Mouse (Mus musculus) E14TG2a.4 (cell line): Measurements from ENCODE around the gene Krtap16-1.

Experiments used
- H3K27me3 ChIP-seq: 2 replicates; pipeline ENCODE4 v1.6.1; 2014; ENCODE audit warnings: low read length, control low read depth; ENCODE audit not compliant: insufficient read depth
- H3K36me3 ChIP-seq: 2 replicates; pipeline ENCODE4 v1.6.1; 2014; ENCODE audit warnings: low read length, control low read depth; ENCODE audit not compliant: insufficient read depth
- H3K4me1 ChIP-seq: replicated peaks from 2 replicates; pipeline ENCODE4 v1.6.1; 2014; ENCODE audit warnings: low read depth, low read length, control low read depth
- H3K4me3 ChIP-seq: replicated peaks from 2 replicates; pipeline ENCODE4 v1.5.1; 2014; ENCODE audit warnings: mild to moderate bottlenecking, low read length
- H3K9me3 ChIP-seq: 2 replicates; pipeline ENCODE4 v1.6.1; 2014; ENCODE audit warnings: low read length, control low read depth
- CTCF ChIP-seq: conservative IDR thresholded peaks from 2 replicates; pipeline ENCODE4 v1.5.1; 2014; ENCODE audit warnings: low read length
- NANOG ChIP-seq: IDR thresholded peaks from 2 replicates; pipeline ENCODE4 v1.6.1; 2014; ENCODE audit warnings: borderline replicate concordance, low read length, mixed read lengths
- POU5F1 ChIP-seq: IDR thresholded peaks from 2 replicates; pipeline ENCODE4 v1.6.1; 2014; ENCODE audit warnings: low read length, borderline replicate concordance

The Krtap16-1 gene

DNA sequence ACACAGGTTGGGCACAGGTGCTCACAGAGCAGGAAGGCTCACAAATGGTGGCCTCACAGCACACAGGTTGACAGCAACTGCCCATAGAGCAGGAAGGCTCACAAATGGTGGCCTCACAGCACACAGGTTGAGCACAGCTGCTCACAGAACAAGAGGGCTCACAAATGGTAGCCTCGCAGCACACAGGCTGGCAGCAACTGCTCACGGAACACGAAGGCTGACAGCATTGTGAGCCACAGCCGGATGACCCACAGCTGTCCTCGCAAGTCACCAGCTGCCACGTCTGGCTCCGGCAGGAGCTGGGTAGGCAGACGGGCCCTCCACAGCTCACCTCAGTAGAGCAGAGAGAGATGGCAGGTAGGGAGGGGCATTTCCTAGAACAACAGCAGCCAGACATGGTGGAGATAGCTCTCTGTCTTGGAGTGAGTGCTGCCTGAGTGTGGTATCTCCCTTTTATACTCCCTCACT is at the start of gene Krtap16-1:
Gene Krtap16-1 (minus strand): TSS at position 418 of the 468 bp plus-strand sequence.
- H3K4me1 ChIP-seq = 0 out of 2 replicates have a peak, but pooled peaks cover 4% of the 10 kb centered on the region
- peaks cover 15% of the 10 kb centered on the region for H3K9me3 ChIP-seq
- peaks cover 34% of the 10 kb centered on the region for H3K27me3 ChIP-seq
- no peak for TF ChIP-seq CTCF
- no peak for TF ChIP-seq NANOG
- no peak for TF ChIP-seq POU5F1
- peak within 1 kb of the TSS; percentile 46; the same call in 1 of the 2 replicates for H3K4me3 ChIP-seq
- no peaks in the 10 kb centered on the region for H3K36me3 ChIP-seq

DNA sequence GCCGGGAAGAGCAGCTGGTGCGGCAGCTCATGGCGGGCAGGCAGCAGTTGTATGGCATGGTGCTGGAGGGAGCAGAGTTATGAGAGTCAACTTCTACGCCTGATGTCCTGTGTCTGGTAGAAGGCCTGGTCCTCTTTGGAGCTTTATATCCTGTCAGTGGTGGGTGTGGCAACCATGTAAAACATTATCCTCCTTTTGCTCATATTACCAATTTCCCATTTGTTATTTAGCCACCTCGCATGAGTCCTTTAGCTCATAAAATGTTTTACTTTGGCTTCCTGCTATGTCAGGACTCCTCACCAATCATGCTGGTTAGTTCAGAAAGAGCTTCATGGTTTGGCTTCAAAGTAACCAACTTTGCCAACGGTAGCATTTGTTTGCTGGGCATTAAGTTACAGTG is 43.4 kb upstream of the Krtap16-1 start, which contains the start of gene Krt33b:
Gene Krt33b (minus strand): TSS at position 101 of the 400 bp plus-strand sequence.
- H3K4me1 ChIP-seq = no peaks in the 10 kb centered on the region
- no peaks in the 10 kb centered on the region for H3K27me3 ChIP-seq
- TF ChIP-seq NANOG = no peak
- no peak for TF ChIP-seq CTCF
- TF ChIP-seq POU5F1 = no peak

GRCm38 (mm10) chr11:100021438-100021837 is 35.0 kb upstream of the Krtap16-1 start:
- TF ChIP-seq NANOG (no peak), CTCF (no peak), POU5F1 (no peak)
- Histone ChIP-seq H3K36me3 (no peaks in the 10 kb centered on the region), H3K4me3 (no peak overlapping the region), H3K27me3 (no peaks in the 10 kb centered on the region), H3K4me1 (no peaks in the 10 kb centered on the region), H3K9me3 (peaks cover 21% of the 10 kb centered on the region)

More for the DNA sequence above, 43.4 kb upstream of the Krtap16-1 start, which contains the start of gene Krt33b:
- H3K36me3 ChIP-seq = no peaks in the 10 kb centered on the region
- H3K4me3 ChIP-seq = no peak within 1 kb of the TSS; the same call in 1 of the 2 replicates
- H3K9me3 ChIP-seq = no peaks in the 10 kb centered on the region

- no peaks in the 10 kb centered on the region for H3K4me1 ChIP-seq
- H3K9me3 ChIP-seq = peaks cover 21% of the 10 kb centered on the region
- no peak for TF ChIP-seq NANOG
- TF ChIP-seq CTCF = no peak
- no peak for TF ChIP-seq POU5F1
- no peaks in the 10 kb centered on the region for H3K27me3 ChIP-seq
- H3K36me3 ChIP-seq = no peaks in the 10 kb centered on the region
- no peak overlapping the region for H3K4me3 ChIP-seq
These were observed 33.1 kb upstream of the Krtap16-1 start for GRCm38 (mm10) chr11:100019466-100019865.

GRCm38 (mm10) chr11:100016112-100016511 is 29.7 kb upstream of the Krtap16-1 start, which contains the start of gene Krt33a:
Gene Krt33a, minus strand, starts transcription at chr11:100016212.
- H3K36me3 ChIP-seq = no peaks in the 10 kb centered on the region
- H3K27me3 ChIP-seq = peaks cover 5% of the 10 kb centered on the region; the same call in 1 of the 2 replicates
- H3K4me3 ChIP-seq = no peak within 1 kb of the TSS
- no peak for TF ChIP-seq NANOG
- no peak for TF ChIP-seq POU5F1
- no peak for TF ChIP-seq CTCF
- peaks cover 7% of the 10 kb centered on the region for H3K9me3 ChIP-seq
- no peaks in the 10 kb centered on the region for H3K4me1 ChIP-seq

DNA sequence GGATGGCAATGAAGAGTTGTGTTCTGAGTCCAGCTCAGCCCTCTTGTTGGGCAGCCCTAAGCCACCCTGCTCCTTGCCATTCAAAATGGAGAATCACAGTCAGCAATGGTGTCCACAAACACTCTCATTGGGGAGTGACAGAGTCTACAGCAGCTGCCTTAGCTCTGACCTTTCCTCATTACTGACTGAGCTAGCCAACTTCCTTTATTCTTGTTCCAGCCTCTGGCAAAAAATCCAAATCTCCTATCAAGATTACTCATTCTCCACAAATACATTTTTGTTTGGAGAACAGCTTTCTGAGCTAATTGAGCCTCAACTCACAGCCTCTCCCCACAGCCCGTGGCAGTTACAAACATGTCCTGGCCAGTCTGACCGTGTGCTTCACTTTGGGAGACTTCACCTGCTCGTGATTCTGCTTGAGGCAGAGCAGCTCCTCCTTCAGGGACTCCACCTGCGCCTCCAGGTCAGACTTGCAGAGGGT is 27.3 kb upstream of the Krtap16-1 start:
- Histone ChIP-seq H3K4me3 (no peak overlapping the region), H3K27me3 (peaks cover 5% of the 10 kb centered on the region; the same call in 1 of the 2 replicates), H3K9me3 (no peaks in the 10 kb centered on the region), H3K36me3 (no peaks in the 10 kb centered on the region), H3K4me1 (no peaks in the 10 kb centered on the region)
- TF ChIP-seq CTCF = no peak
- no peak for TF ChIP-seq NANOG

- H3K4me1 ChIP-seq = no peaks in the 10 kb centered on the region
- TF ChIP-seq POU5F1 = no peak
- no peak for TF ChIP-seq CTCF
- TF ChIP-seq NANOG = no peak
- peaks cover 5% of the 10 kb centered on the region for H3K27me3 ChIP-seq
- H3K4me3 ChIP-seq = no peak overlapping the region
- H3K9me3 ChIP-seq = no peaks in the 10 kb centered on the region
- no peaks in the 10 kb centered on the region for H3K36me3 ChIP-seq
These were observed 24.3 kb upstream of the Krtap16-1 start for GRCm38 (mm10) chr11:100010682-100011081.

DNA sequence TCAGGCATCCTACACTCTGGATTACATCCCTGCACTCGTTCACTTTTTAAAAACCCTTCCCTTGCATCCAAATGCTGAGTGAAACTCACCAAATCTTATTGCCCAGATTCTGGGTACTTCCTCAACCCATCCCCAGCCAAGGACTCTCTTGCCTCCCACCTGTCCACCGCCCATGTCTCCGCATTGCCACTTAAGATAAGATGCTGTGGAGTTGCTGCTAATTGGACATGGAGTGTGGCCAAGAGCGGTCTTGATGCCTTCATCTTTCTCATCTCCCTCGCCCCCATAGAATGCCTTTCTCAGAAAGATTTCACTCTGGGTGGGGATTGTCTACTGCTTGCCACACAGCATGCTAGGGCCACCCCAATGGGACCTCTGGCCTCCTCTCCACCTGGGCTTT is 21.9 kb upstream of the Krtap16-1 start:
- Histone ChIP-seq H3K9me3 (no peaks in the 10 kb centered on the region), H3K36me3 (no peaks in the 10 kb centered on the region), H3K4me3 (no peak overlapping the region), H3K4me1 (no peaks in the 10 kb centered on the region), H3K27me3 (no peaks in the 10 kb centered on the region; the same call in 1 of the 2 replicates)
- no peak for TF ChIP-seq POU5F1
- no peak for TF ChIP-seq NANOG
- no peak for TF ChIP-seq CTCF
